Mouse (Mus musculus): ENCODE measurements around the gene Exog.

The Exog gene

DNA sequence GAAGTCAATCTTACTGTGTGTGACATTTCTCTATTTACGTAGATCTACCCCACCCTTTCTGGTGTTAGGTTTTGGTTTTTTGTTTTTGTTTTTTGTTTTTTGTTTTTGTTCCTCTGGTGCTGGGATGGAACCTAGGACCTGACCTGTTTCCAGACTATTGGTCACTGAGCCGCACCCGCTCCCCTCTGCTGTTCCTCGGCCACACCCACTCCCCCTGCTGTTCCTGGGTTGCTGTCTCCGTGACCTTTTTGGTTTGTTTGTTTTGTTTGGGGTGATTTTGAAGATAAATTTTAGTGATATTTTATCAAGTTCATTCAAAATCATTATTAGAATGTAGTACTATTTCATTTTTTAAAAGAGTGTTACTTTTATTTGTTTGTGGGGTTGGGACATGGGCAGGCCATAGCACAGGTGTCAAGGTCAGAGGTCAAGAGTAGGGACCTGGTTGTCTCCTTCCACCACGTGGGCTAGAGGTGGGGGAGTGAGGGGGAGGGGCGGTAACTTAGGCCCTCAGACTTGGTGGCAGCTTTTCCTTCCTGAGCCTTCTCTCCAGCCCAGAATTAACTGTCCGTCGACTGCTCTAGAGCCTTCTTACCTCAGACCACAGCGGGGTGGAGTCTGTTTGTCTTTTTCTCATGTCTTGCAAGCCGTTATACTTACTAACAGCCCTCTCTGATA is 60.4 kb downstream of the Exog start:
- CTCF ChIA-PET = no interaction called here

DNA sequence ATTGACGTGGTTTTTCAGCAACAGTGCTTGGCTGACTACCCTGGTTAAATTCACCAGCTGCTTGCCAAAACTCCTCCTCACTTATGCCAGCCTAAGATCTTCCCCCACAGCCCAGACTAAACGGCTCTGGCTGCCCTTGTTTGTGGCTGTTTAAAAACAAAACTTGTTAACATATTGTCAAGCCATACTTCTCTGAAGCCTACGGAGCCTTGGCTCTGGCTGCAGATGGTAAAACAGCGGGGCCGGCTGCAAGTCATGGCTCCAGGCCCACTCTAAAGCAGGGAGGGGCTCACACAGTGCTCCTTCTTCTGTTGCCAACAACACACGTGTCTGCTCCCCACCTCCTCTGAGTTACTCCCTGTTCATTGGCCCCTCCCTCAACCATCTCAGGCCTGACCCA is 66.2 kb downstream of the Exog start:
- CTCF ChIA-PET = no interaction called here

DNA sequence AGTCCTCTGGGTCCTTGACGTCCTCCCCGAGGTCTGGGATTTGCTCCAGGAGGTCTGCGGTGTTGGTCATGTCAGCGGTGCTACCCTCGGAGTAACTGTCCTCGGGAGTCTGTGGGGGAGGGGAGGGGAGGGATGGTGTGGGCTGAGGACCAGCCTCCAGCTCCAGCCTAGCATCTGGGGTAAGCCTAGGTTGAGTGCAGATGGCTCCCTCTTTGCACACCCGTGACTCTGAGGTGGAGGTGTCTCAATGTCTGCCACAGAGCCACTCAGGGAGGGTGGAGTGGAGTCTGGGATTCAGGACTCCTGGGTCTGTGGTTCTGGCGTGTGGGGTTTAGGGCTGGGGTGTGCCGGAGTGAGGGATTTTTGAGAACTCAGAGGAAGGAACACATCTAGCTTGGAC is 68.2 kb downstream of the Exog start:
- CTCF ChIA-PET = no interaction called here

DNA sequence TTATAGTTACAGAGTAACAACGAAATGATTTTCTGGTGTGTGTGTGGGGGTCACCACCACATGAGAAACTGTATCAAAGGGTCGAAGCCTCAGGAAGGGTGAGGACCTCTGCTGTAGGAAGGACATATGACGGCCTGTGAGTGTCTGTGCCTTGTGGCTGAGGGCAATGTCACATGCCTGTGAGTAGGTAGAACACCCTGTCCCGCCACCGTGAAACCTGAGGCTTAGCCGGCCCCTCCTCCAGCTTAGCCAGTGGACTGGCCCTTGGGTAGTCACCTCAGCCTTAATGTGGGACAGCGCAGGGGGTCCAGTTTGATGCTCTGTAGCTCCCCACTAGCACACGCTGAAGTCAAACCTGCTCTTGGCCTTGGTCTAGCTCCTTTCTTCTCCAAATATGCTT is 69.1 kb downstream of the Exog start:
- CTCF ChIA-PET = no interaction called here

DNA sequence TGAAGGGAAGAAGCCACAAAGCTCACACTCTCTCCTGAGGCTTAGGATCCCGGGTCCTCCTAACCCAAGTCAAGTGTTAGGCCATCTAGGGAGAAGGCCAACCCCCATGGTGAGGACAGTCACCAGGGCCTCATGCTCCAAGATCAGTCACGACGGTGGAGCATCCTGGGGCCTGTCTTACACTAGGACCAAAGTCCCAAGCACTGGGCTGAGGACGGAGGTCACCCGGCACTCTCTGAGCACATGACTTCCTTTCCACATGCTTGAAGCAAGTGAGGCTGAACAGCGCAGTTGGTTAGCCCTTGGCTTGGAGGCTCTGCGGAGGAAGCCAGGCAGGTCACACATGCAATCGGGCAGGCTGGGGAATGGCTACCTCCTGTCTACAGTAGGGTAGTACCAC is 70.2 kb downstream of the Exog start:
- CTCF ChIA-PET = no interaction called here
